Mouse (Mus musculus): ENCODE data around the gene Prkaa2.
"Not testable (repeated sequence)": the region's sequence is repeated elsewhere in the genome, so short reads cannot be mapped to it uniquely, and the experiment has no call there.

The Prkaa2 gene

GRCm38 (mm10) chr4:105027278-105027677 lies 82.4 kb downstream of the Prkaa2 start:
- DNase-seq (ENCODE audit: low spot score in 2 of 2), result no peak

GRCm38 (mm10) chr4:105016006-105016613 lies 93.6 kb downstream of the Prkaa2 start:
- no peak for DNase-seq (ENCODE audit: low spot score in 2 of 2)

- no peak for DNase-seq (ENCODE audit: low spot score in 2 of 2)
These were observed 94.2 kb downstream of the Prkaa2 start for GRCm38 (mm10) chr4:105015496-105015895.

- DNase-seq (ENCODE audit: low spot score in 2 of 2), result no peak
These were observed 96.0 kb downstream of the Prkaa2 start for GRCm38 (mm10) chr4:105013718-105014117.

GRCm38 (mm10) chr4:105007360-105008018 lies 102.2 kb downstream of the Prkaa2 start:
- no peak for DNase-seq (ENCODE audit: low spot score in 2 of 2)

- DNase-seq (ENCODE audit: low spot score in 2 of 2), result not testable (repeated sequence)
These were observed 105.0 kb downstream of the Prkaa2 start for GRCm38 (mm10) chr4:105004649-105005048.

- DNase-seq (ENCODE audit: low spot score in 2 of 2), result no peak
These were observed 105.6 kb downstream of the Prkaa2 start for GRCm38 (mm10) chr4:105004135-105004534.

GRCm38 (mm10) chr4:105001736-105002135 lies 108.0 kb downstream of the Prkaa2 start:
- DNase-seq (ENCODE audit: low spot score in 2 of 2), result no peak

GRCm38 (mm10) chr4:104999702-105000101 lies 110.0 kb downstream of the Prkaa2 start:
- no peak for DNase-seq (ENCODE audit: low spot score in 2 of 2)

GRCm38 (mm10) chr4:104993140-104993874 lies 116.4 kb downstream of the Prkaa2 start:
- no peak for DNase-seq (ENCODE audit: low spot score in 2 of 2)

GRCm38 (mm10) chr4:104992271-104992670 lies 117.4 kb downstream of the Prkaa2 start:
- DNase-seq (ENCODE audit: low spot score in 2 of 2), result no peak

GRCm38 (mm10) chr4:104990686-104991085 lies 119.0 kb downstream of the Prkaa2 start:
- DNase-seq (ENCODE audit: low spot score in 2 of 2), result no peak

GRCm38 (mm10) chr4:104990016-104990415 lies 119.7 kb downstream of the Prkaa2 start:
- DNase-seq (ENCODE audit: low spot score in 2 of 2), result no peak

GRCm38 (mm10) chr4:104988709-104989108 lies 121.0 kb downstream of the Prkaa2 start:
- no peak for DNase-seq (ENCODE audit: low spot score in 2 of 2)

- no peak for DNase-seq (ENCODE audit: low spot score in 2 of 2)
These were observed 121.6 kb downstream of the Prkaa2 start for GRCm38 (mm10) chr4:104988102-104988501.

GRCm38 (mm10) chr4:104987631-104988030 lies 122.1 kb downstream of the Prkaa2 start:
- no peak for DNase-seq (ENCODE audit: low spot score in 2 of 2)

- DNase-seq (ENCODE audit: low spot score in 2 of 2), result no peak
These were observed 123.6 kb downstream of the Prkaa2 start for GRCm38 (mm10) chr4:104985960-104986632.
